Mouse (Mus musculus) brain, embryonic 18.5 days (tissue): ENCODE measurements around the gene Tmem178.
"Not testable (repeated sequence)": the region's sequence is repeated elsewhere in the genome, so short reads cannot be mapped to it uniquely, and the experiment has no call there.

Source experiments
- DNase-seq: peaks from one replicate; pipeline ENCODE4 v3.0.0-alpha.2; 2012; ENCODE audit warnings: low read depth, low spot score

Gene Tmem178

DNA sequence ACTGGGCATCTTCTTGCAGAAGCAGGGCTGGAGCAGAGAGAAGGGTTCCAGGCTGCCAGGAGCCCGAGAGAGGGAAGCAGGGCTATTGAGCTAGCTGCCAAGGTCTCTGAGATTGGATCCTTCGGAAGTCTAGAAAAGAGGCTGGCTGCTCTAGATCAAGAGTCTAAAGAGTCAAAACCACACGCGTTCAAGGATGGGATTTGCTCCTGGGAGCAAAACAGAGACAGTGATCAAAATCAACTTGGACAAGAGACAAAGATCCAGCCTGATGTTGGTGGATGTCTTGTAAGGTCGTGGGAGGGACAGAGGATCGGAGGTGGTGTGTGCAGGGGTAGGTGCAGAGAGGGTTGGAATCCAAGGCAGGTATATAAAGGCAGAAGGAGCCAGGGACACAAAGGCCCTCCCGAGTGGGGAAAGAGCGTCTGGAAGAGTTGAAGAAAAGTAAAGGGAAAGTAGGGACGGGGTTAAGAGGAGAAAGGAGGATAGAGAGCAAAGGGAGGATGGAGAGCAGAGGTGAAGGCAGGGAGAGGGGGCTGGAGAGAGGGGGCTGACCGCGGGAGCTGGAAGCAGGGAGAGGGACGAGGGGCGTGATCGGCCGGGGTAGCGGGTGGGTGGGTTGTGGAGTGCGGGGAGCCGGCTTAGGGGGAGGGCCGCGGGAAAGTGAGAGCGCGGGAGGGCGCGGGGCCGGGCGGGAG, 450 bp upstream of the Tmem178 start:
- DNase-seq, result no peak

- DNase-seq, result not testable (repeated sequence)
Observed at GRCm38 (mm10) chr17:80945510-80945909, 1.1 kb downstream of the Tmem178 start.

DNA sequence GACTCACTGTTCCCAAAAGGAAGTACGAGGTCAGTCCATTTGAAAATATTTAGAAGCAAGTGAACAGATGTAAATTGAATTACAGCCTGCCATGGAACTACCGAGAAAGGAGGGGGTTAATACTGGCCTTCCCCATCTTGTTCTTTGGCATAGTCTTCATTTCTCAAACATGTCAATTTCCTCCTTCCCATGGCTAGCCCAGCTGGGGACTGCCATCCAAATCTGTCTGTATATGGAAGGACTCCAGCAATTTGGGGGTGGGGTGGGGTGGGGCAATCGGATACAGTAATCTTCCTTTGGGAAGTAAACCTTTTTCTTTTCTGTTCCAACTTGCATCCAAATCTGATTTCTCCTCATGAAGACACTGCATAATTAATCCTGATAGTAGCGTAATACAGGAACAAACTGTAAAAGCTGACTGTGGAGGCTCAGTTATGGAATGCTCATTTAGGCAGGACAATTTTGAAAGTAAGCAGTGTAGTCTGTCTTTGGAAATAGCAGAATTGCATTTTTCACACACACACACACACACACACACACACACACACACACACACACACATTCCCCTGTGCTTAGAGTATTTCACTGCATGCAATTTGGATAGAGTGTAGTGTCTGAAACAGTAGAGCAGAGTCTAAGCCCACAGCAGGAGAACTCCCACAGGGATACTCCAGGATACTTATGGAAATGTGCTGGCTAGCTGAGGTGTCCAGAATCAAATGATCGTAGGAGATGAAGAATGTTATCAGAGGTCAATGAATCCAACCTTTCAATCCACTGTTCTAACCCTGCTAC, 1.9 kb downstream of the Tmem178 start:
- DNase-seq, result no peak

- no peak for DNase-seq
Observed at GRCm38 (mm10) chr17:80947075-80947960, 2.9 kb downstream of the Tmem178 start.

DNA sequence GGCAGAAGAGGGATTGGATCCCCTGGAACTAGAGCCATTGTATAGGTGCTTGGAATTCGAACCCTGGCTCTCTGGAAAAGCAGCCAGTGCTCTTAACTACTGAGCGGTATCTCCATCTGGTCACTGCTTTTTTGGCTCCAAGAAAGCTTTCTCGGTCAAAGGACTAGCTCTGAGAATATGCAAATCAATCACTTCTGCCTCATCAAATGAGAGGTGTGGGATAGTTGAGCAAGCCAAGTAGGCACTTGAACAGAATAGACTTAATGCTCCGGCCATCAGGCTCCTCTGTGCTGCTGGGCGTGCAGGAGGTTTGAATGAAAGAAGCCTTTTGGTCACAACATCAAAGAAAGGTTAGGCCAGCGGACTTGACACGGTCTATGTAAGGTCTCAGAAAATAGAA, 5.0 kb downstream of the Tmem178 start:
- DNase-seq, result no peak

DNA sequence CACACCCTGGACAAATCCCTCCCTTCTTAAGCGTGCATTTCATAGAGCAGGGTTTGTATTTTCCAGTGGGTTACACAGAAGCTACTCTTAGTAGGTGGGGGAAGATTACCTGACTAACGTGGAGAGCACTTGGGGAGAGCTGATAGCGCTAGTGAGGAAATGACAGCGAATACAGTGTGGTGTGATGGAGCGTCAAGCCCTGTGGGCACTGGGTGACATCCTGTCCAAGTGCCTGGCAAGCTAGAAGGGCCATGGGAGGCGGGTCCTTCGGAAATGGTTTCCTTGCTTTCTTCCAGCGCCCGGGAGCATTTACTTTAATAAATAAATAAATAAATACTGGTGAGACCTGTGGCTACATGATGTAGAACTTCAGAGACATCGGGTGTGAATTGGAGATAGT, 5.5 kb downstream of the Tmem178 start:
- DNase-seq, result no peak

GRCm38 (mm10) chr17:80952305-80952704, 7.9 kb downstream of the Tmem178 start:
- no peak for DNase-seq

DNA sequence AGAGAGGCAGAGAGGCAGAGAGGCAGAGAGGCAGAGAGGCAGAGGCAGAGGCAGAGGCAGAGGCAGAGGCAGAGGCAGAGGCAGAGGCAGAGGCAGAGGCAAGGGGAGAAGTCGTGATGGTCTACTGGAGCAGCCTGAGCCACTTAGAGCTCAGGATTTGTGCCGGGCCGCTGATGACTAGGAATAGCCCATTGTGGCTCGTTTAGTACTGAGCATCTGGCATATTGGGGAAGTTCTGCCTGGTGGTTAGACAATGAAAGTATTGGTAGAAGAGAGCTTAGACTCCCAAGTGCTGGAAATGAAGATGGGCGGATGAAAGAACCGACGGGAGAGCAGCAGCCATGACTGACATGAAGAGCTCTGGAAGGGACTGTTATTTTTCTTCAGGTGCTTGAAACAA, 11.0 kb downstream of the Tmem178 start:
- no peak for DNase-seq

DNA sequence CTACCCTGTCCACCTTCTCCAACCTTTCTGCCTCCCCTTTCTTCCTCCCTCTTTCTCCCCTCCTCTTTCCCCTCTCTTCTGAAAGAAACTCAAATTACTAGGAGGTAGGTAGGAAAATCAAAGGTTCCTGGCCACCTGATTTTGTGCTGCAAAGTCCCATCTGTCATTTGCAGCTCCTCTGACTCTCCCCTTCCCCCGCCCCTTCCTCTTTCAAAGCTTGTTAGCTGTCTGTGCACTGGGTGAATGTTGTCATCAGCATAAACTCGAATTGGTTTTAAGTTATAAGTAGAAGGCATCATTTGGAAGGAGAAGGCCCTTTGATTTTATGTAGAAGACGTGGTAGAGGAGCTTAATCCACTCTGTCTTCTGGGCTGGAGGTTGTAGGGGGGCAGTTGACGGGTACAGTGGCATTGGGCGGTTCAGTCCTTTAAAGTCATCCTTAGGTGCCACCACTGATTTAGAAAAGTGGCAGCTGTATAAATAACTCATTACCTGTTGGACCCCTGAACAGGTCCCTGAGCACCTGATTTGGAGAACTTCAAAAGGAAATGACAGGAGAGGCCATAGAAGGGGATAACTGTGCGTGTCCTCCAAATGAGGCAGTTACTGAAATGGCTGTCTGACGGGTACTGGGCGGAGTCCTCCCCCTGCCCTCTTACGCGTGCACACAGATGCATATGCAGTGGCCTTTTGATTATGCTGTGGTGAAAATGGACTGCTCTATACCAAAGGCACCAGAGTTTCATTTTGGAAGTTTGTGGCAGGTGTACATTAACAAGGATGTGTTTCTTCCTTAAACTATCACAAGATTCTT, 11.8 kb downstream of the Tmem178 start:
- DNase-seq, result no peak

DNA sequence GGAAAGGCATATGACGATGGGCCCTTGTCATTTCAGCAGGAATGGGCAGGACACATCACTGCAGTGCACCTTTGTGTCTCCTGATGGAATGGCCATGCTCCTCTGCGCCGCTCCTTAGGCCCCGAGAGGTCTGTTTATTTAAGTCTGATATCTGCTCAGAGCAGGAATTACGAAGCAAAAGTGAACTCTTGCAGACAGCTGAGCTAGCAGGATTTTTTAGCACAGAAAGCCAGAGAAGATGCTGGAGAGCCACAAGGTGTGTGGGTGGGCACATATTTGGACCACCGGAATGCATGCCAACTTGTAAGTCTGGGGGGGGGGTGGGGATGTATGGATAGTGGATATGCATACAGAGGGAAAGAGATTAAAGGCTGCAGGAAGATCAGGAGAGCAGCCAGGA, 13.9 kb downstream of the Tmem178 start:
- no peak for DNase-seq

- DNase-seq, result no peak
Observed at GRCm38 (mm10) chr17:80959840-80960239, 15.4 kb downstream of the Tmem178 start.

DNA sequence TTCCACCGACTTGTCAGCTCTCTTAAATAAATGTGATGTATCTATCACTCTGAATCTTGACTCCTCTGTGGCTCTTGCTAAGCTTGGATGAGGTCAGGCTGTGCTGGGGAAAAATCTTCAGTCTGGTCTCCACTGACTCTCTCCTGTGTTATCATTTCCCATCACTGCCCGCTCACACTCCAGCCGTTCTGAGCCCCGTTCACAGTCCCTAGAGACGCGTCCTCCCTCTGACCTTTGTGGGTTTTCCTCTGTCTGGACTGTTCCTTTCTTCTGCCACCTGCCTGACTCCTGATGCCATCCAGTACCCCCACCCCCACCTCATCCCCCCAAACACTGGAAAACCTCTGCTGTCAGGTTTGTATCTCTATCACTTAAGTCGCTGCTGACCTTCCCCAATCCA, 23.0 kb downstream of the Tmem178 start:
- no peak for DNase-seq

DNA sequence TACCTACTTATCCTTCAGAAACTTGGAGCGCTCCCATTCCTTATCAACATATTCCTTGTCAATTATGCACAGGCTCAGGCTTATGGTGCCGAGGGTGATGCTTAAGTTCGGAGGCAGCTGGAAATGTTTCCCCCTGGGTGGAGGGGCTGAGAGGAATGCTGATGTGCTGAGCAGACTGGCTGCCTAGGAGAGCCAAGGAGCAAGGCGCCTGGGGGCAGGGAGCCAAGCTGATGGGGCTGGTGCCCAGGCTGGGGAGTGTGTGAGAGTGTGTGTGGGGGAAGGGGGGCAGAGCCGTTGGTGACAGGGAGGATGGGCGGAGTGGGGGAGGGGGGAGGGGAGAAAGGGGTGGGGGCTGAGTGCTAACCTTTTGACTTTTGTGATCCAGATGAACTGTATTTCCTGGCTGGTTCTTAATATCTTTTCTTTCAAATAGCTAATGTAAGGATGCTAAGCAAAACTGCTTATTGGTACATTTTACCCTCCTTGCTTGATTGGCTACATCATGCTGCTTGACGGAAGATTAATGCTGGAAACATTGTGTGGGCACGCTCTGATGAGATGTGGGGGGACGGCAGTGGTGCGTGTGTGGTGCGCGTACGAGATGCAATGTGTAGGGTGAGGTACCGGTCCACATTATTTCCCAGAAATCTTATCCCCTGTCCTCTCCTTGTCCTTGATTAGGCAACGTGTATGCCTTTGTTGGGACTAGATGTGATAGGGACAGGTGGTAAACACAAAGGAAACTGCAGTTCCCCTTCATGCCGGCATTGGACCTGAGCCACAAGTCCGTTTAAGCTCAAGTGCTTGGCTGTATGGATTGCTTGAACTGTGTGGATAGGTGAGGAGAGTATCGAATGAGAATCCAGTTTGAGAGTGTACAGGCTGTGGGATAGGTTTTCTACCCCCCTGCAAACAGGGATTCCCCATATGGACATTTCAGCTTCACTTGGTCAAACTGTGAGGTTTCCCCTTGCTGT, 25.5 kb downstream of the Tmem178 start:
- DNase-seq, result no peak

- DNase-seq, result no peak
Observed at GRCm38 (mm10) chr17:80970716-80971115, 26.3 kb downstream of the Tmem178 start.

DNA sequence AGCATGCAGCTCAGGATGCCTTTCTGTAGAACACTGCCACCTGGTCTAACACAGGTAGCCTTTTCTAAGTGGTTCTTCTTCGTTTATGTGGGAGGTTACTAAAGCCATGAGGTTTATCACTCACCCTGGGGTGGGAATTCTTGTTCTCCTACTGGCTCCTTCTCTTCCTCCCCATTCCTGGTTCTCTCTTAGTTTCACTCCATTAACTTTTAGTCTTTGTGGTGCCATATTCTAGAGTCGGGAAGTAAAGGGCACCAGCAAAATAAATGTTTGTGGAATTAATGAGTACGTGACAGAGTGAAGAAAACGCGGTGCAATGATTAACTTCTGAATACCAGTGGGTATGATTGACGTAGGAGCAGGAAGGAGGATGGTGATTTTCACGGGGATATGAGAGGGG, 28.5 kb downstream of the Tmem178 start:
- no peak for DNase-seq

DNA sequence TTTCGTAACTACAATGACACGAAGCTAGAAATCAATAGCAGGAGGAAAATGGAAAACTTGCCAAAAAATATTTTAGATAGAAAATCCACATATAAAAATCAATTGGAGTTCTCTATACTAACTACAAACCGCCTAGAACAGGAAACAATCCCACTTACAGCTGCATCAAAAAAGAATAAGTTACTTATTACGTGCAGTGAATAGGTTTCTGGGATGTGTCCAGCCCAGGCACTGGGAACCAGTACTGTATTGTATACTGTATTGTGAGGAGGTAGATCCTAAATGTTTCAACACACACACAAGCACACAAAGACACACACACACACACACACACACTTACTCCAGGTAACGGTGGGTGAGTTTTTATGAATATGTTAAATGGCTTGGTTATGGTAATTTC, 32.8 kb downstream of the Tmem178 start:
- no peak for DNase-seq

GRCm38 (mm10) chr17:80980096-80980495, 35.7 kb downstream of the Tmem178 start:
- DNase-seq, result no peak

GRCm38 (mm10) chr17:80981721-80982411, 37.4 kb downstream of the Tmem178 start:
- no peak for DNase-seq

GRCm38 (mm10) chr17:80982412-80982787, 38.0 kb downstream of the Tmem178 start:
- peak; percentile 86 for DNase-seq

- no peak for DNase-seq
Observed at GRCm38 (mm10) chr17:80982976-80983375, 38.5 kb downstream of the Tmem178 start.
